Mouse (Mus musculus): Measurements from ENCODE around the gene Mpc1.
A peak's percentile ranks its signal among the peaks of the same experiment; 100 is the strongest.
"Not testable (repeated sequence)": the region's sequence is repeated elsewhere in the genome, so short reads cannot be mapped to it uniquely, and the experiment has no call there.

The Mpc1 gene

DNA sequence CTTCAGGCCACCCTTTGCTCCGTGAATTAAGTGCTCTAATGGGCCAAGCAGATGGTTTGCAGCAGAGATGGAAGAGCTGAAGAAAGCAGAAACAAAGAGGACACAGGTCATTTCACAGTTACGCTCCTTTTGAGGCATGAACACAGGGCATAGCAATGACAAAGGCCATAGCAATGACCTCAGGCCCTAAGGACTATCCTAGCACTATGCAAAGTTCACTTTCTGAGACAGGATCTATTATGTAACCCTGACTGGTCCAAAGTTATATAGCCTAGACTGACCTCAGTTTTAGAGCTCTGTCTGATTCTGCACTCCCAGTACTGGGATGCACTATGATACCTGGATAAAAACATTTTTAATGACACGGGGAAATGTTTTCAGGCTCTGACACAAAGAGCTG is 4.3 kb upstream of the Mpc1 start:
- no peak for DNase-seq (ENCODE audit: low spot score)

DNA sequence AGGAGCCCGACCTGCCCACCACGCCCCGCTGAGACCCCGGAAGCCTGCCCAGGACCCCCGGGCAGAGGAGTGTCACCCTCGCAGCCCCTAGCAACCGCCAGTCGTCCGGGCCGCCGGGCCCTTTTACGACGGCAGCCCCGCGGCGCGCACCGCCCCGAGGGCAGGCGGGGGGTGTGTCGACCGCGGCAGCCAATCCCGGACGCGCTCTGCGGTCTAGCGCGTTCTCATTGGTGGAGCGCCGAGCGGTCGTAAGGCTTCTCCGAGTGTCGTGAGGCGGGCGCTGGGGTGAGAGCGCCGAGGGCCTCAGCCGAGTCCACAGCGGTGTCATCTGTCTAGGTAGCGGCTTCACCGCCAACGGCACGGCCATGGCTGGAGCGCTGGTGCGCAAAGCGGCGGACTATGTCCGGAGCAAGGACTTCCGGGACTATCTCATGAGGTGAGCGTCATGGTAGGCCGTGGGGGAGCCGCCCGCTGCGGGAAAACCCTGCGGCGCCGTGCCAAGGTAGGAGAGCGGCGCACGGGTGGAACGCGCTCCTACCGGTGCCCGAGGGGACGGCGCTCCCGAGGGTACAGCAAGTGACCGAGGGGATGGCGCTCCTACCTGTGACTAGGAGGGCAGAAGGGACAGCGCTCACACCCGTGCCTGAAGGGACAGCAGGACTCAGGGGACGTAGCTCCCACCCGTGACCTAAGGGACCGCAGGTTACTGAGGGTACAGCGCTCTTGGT is 986 bp downstream of the Mpc1 start:
- peak; percentile 96 for DNase-seq (ENCODE audit: low spot score)

DNA sequence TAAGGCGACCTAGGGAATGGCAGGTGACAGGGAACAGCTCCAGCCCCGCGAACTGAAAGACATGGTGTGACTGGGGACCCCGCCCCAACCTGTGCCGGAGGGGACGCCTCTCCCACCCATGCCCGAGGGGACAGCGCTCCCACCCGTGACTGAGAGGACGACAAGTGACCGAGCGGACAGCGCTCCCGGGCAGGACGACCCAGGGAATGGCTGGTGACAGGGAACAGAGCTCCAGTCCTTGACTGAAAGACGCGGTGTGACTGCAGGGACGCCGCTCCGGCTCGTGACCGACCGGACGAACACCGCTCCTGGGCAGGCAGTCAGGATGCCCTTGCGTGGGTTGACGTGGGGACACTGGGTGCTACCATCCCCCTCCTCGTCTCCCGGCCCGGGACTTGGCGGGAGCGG is 1.6 kb downstream of the Mpc1 start:
- DNase-seq (ENCODE audit: low spot score), result peak; percentile 26

DNA sequence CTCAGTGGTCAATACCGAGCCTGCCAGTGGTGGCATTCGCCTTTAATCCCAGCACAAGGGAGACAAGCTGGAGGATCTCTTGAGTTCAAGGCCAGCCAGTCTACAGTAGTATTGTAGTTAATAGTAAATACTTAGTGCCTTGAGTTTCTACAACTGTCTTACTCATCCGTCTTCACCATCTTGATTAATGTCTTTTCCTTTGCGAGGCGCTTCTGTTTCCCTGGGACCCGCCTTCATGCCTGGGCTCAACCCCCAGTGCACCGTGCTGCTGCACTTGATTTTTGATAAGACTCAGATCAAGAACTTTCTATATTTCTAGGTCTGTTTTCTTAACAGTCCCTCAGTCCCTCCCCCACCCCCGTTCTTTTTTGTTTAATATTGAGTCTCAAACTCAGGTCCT is 2.4 kb downstream of the Mpc1 start:
- DNase-seq (ENCODE audit: low spot score), result no peak

DNA sequence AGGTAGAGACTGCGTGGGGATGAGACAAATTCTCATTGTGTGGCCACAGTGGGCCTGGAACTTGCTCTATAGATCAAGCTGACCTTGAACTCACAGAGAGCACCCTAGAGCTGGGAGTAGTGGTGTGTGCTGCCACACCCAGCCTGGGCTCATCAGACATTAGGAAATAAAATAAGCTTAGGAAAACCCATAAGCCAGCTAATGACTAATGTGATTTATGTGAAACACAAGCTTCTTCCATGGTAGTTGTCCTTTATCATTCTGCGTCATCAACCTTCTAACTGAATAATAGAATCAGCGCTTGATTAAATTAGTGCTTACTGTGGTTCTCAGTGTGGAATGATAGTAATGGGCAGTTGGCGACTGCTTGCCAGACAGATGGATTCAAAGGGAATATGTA is 4.3 kb downstream of the Mpc1 start:
- no peak for DNase-seq (ENCODE audit: low spot score)

DNA sequence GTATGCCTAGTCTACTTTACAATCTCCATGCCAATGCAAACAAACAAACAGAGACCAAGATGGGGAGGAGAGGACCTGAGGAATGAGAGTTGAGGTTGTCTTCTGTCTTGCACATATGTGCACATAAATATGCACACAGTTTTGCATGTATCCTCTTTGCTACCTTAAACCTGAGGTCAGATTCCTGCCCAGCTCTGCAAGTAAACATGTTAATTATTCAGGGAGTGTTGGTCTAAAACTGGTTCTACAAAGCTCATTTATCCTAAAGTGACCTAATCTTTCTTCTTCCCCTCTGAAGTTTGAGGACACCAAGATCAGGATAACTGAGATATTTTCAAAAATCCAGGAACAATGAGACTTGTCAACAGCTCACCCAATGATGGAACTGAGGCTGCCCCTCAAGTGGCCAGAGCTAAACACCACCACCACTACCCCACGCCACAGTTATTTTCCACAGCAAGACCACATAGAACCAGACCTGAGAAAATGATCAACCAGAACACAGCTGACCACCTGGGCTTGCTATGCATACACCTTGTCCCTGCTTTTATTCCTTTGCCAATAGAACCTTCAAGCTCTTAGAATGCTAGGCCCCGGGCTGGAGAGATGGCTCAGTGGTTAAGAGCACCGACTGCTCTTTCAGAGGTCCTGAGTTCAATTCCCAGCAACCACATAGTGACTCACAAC is 7.4 kb downstream of the Mpc1 start:
- DNase-seq (ENCODE audit: low spot score), result no peak

DNA sequence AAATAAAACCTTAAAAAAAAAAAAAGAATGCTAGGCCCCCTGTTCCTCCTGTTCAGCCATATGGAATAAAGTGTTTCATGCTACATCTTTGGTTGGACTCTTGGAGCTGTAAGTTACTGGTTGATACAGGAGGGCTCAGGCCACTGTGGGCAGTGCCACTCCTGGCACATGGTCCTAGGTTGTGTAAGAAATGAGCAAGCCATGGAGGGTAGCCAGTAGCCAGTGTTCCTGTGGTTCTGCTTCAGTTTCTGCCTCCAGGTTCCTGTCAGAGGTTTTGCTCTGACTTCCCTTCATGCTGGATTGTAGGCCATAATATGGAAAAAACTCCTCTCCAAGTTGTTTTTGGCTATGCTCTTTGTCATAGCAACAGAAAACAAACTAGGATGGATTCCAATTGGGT is 8.0 kb downstream of the Mpc1 start:
- DNase-seq (ENCODE audit: low spot score), result no peak

DNA sequence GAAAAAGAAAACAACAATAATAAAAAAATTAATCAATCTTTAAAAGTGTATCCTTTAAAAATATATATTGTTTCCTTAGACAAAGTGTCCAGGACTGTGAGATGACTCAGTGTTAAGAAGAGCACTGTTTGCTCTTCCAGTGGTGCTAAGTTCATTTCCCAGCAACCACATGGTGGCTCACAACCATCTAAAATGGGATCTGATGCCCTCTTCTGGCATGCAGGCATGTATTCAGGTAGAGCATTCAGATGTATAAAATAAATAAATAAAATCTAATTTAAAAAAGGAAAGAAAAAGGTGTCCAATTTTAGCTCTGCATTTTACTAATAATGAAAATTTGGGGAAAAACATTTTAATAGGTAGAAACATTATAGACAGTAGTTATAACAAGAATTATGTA is 13.1 kb downstream of the Mpc1 start:
- no peak for DNase-seq (ENCODE audit: low spot score)

DNA sequence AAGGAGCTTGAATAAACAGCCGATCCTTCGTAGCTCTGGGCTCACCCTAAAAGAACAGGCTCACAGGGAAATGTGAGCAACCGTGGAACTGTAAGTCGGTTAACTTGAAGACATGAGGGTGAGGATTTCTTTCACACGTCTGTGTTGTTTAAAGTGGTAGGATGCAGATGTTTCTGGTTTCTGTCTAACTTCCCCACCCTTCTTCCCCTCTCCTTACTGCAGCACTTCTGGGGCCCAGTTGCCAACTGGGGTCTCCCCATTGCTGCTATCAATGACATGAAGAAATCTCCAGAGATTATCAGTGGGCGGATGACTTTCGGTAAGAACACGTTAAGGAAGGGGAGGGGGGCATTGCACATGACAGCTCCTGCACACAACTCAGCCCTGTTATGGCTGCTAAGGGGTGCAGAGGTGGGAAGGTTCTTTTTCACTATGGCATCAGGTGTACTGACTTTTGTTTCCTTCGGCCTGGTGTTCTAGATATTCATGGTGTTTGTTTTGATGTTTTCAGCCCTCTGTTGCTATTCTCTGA is 13.7 kb downstream of the Mpc1 start:
- DNase-seq (ENCODE audit: low spot score), result no peak

DNA sequence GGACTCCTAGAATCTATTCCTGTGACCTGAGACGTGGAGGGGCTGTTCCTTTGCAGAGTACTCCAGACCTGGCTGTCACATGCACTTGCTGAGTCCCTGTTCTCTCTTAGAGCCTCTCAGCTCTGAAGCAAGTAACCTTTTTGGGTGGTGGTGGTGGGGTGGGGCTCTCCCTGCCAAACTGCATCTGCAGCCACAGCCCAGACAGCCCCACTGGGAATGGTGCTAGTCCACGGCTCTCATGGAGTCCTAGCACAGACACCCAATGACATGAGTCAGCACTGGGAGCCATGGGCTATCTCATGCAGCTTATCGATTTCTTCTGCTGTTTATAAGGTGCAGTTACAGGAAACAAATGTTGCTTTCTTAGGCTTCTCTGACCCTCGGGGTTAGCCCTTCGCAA is 15.0 kb downstream of the Mpc1 start:
- DNase-seq (ENCODE audit: low spot score), result no peak

DNA sequence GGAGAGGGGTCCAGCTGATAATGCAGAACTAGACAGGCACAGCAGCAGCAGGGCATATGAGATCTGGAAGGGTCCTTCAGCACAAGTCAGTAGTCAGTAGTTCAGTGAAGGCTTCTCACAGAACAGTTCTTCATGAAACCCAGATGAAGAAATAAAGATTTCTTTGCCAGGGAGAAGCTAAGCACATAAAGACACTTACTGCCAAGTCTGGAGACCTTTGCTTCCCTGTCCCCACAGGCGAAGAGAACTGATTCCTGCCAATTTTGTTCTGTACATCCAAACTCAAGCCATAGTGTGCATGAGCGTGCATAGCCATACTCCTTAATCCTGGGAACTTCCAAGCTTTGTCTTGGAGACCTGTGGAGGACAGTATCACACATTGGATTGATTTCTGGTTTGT is 15.6 kb downstream of the Mpc1 start:
- DNase-seq (ENCODE audit: low spot score), result no peak

DNA sequence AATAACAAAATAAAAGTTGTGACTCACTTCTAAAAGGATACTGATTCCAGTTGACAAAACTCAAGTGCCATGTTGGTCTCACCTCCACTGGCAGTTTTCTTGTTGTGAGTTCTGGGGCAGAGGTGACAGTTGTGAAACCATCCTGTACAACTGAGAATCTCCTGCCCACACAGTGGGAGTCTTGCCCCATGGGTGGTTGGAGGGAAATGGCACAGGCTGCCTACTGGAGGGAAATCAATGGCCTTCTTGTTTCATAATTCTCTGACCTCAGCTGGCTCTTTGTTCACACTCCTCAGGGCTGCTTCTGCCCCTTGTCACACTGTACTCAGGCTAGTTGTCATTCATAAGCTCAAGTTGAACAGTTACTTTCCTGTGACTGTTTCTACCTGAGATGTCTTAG is 16.8 kb downstream of the Mpc1 start:
- peak; percentile 35 for DNase-seq (ENCODE audit: low spot score)

DNA sequence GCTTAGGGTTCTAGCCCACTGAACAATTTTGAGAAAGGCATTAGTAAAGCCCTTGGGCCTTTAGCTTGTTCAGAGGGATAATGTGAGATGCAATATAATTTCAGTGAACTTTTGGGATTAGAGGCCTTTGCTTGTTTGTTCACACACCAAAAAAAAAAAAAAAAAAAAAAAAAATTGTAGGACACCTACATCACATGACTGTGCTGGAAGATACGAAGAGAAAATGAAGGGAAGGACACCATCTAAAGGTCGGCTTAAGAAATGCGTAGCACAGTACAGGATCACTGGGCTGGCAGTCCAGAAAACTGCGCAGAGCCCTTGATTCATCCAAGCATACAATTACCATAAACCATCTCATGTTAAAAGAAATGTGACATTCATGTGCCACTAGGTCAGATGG is 18.8 kb downstream of the Mpc1 start:
- no peak for DNase-seq (ENCODE audit: low spot score)

DNA sequence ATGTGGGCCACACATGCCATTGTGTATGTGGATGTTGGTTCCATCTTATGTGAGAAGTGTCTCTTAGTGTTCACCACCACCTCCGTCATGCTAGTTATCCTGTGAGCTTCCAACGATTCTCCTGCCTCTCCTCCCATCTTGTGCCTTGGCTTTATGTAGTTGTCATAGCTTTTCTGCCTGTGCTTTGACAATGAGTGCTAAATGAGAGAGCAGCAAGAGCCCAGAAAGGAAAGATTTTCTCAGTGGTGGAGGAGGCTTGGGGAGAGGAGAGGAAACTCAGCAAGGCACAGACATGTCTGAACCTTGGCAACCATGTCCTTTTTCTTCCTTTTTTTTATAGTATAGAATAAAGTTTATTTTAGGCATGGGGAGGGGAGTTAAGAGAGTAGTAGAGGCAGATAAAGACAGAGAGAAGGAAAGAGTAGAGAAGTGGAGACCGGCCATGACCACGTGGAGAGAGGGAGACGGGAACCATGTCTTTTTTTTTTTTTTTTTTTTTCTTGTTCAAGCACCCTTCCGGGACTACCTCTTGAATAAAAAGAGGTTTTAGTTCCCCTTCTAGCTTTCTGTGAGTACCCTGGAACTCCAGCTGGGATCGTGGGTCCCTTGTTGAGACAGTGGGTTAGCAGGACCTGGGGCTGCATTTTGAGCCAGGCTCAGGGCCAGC is 20.2 kb downstream of the Mpc1 start:
- DNase-seq (ENCODE audit: low spot score), result no peak

DNA sequence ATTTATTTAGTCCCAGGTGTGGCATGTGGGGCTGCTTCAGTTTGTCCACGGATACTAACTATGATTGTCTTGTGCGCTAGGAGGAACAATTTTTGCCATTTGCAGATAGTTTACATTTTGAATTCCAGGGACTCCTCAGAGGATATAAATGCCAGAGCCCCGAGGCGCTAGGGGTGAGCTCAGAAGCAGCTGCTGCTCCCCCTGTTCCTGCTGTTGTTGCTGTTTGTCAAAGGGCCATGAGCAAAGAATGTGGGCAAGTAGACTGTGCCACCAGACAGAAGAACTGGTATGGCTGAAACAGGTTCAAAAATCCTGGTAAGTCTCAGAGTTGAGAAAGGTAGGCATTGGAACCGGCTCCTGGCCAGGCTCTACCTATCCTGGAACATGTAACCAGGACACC is 21.0 kb downstream of the Mpc1 start:
- DNase-seq (ENCODE audit: low spot score), result no peak

DNA sequence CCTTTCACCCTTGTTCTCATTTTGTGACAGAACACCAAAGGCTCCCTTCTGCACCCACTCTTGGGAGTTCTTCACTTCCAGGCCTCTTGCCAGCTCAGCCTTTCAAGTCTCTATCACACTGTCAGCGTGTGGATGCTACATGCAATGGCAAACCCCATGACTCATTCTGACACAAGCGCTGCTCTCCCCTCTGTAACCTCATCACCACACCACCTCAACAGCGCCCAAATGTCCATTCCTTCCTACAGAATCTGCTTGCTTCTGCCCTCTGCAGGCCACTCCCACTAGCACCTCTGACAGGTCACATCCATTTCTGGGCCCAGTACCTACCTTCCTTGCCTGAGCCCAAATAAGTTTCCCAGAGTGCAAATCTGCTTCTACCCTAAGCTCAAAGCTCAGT is 23.1 kb downstream of the Mpc1 start:
- DNase-seq (ENCODE audit: low spot score), result no peak

DNA sequence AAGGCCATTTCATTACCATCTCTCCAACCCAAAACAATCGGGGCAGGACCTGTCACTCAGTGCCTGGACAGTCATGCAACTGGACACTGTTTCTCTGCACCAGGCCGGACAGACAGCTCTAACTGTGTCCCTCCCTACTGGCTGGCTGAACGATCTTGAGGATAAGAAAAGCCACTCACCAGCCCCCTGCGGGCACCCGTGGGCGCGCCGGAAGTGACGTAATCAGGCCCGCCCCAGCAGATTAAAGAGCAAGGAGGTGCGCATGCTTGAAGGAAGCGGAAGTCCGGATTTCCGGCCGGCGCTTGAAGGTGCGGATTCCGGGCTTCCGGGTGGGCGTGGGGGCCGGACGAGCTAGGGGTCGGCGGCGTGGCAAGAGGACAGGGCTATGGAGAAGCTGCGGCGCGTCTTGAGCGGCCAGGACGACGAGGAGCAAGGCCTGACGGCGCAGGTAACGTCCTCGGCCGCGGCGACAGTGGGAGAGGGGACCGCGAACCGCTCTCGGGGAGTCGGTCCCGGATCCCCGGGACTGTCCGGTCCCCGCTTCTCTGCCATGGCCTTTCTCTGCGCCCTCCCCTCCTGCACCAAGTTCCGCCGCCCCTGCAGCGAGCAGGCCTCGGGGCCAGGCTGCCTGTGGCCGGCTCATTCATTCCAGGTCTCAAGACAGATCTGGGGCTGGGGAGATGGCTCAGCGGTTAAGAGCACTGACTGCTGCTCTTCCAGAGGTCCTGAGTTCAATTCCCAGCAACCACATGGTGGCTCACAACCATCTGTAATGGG is 28.3 kb downstream of the Mpc1 start, which contains the start of gene Sft2d1:
Sft2d1 (plus strand) TSS at position 265 of the 777 bp plus-strand sequence.
- peak; percentile 96 for DNase-seq (ENCODE audit: low spot score)

DNA sequence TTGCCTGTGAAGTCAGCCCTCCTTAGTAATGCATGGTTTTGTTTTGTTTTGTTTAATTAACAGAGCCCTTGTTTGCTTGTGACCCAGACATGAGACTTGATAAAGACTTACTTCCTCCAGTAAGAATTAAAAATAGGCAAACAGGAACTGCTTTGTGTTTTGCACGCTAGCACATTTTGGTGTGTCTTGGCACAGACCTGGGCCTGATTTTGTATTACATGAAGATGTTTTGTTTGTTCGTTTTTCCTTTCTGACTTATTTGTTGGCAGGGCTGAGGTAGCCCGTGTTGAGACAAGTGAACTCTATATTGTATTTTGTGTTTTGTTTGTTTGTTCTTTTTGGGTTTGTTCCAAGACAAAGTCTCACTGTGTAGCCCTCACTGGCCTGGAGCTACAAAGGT is 29.0 kb downstream of the Mpc1 start:
- peak; percentile 31 for DNase-seq (ENCODE audit: low spot score)

DNA sequence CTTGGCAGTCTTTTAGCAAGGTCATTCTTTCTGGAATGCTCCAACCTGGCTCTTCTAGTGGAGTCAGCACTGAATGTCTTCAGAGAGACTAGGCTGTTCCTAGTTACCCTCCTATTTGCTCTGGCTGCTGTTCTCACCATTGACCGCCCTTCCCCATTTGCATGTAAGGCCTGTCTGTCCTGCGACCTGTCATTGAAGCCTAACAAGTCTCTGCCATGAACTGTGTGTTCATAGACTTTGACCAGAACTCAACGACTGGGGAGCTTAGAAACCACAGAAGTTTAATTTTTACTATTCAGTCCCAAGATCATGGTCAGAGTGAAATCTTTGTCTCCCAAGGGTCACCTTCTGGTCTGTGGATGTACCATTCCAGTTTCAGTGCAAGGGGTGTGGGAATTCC is 31.3 kb downstream of the Mpc1 start:
- no peak for DNase-seq (ENCODE audit: low spot score)

DNA sequence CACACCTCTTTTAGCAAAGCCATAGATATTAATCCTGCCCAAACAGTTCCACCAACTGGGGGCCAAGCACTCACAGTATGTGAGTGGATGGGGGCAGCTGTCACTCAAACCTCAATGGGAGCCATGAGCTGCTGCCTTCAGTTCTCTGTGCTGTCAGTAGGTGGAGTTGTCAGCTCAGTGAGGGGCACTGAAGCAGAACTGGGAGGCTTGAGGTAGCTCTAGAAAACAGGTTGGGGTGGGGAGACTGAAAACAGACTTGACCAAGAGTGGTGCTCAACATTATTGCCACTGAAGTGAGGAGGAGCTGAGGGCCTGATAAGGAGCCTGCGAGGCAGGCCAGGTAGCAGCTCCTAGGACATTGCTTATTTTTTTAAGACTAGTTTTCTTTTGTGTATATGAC is 33.5 kb downstream of the Mpc1 start:
- peak; percentile 67 for DNase-seq (ENCODE audit: low spot score)

DNA sequence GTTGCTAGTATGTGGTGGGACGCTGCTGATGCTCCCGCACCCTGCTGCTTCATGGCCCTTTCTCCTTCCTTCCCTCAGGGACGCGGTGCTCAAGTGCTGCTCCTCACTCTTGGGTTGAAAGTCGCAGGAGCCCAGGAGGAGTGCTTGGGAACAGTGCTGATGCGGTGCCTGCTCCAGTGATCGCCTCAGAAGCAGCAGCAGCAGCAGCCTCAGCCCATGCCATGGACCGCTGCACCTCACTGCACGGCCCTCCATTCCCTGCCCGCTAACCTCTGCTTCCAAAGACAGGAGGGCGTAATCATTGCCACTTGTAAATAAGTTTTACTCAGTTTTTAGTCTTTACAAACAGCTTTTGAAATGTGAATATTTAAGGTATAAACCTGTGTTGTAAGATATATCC is 44.2 kb downstream of the Mpc1 start:
- DNase-seq (ENCODE audit: low spot score), result not testable (repeated sequence)

DNA sequence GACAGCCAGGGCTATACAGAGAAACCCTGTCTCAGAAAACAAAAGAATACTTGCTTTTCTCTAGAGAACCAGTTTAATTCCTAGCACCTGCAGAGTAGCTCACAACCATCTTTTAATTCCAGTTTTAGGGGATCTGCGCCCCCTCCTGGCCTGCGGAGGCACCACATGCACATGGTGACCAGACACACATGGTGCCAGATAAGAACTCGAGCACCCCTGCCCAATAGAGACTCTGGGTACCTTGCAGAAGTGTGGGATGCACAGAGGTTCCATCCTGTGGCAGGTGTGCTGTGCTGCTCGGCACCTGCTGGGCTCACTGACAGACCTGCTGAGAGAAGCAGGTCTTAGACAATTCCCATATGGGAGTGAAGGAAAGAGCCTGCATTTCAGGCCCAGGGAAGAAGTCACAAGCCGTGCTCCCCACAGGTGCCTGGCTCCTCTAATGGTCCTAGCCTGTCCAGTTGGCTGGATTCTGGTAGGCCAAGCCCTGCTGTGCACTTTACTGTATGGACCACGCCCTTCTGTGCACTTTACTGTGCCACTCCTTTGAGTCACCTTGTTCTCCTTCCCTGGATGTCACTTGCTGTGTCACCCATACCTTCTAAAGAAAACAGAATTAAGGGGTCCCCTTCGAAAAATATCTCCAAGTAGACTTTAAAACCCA is 45.9 kb downstream of the Mpc1 start:
- no peak for DNase-seq (ENCODE audit: low spot score)

All from lung, postnatal 25 days (tissue).